Mouse (Mus musculus): ENCODE results near the gene Gm11037. TPM values are rescaled to one million over a fixed set of nuclear protein-coding genes. Genes with fewer than 3 reads are reported as not detected.

Gm11037 gene
- polyA plus RNA-seq, 1 experiment, result not detected

- Histone ChIP-seq H3K4me1 (peaks cover 47% of the 10 kb centered on the region), H3K27me3 (replicated peaks) (peaks cover 6% of the 10 kb centered on the region), H3K9me3 (no peaks in the 10 kb centered on the region), H3K4me3 (replicated peaks) (peak overlapping the region; percentile 7), H3K36me3 (replicated peaks; ENCODE audit: low read length) (peaks cover 94% of the 10 kb centered on the region)
- no peak for TF ChIP-seq GATA1 (IDR thresholded peaks at IDR 0.05; ENCODE audit: borderline replicate concordance, low read length)
- TF ChIP-seq FLI1 (IDR thresholded peaks at IDR 0.05; ENCODE audit: low read length), result no peak
Observed at GRCm38 (mm10) chr2:131146193-131147042, 13.1 kb downstream of the Gm11037 start.

GRCm38 (mm10) chr2:131147043-131147365 lies 13.7 kb downstream of the Gm11037 start:
- peaks cover 46% of the 10 kb centered on the region for H3K4me1 ChIP-seq
- peaks cover 94% of the 10 kb centered on the region for H3K36me3 ChIP-seq (replicated peaks; ENCODE audit: low read length)

GRCm38 (mm10) chr2:131148353-131149253 lies 15.3 kb downstream of the Gm11037 start:
- Histone ChIP-seq H3K4me3 (replicated peaks) (no peak overlapping the region), H3K9me3 (no peaks in the 10 kb centered on the region), H3K36me3 (replicated peaks; ENCODE audit: low read length) (peaks cover 98% of the 10 kb centered on the region), H3K4me1 (peaks cover 47% of the 10 kb centered on the region), H3K27me3 (replicated peaks) (peaks cover 2% of the 10 kb centered on the region)
- TF ChIP-seq GATA1 (IDR thresholded peaks at IDR 0.05; ENCODE audit: borderline replicate concordance, low read length) (no peak), FLI1 (IDR thresholded peaks at IDR 0.05; ENCODE audit: low read length) (no peak)

More at GRCm38 (mm10) chr2:131147043-131147365, 13.7 kb downstream of the Gm11037 start:
- TF ChIP-seq GATA1 (IDR thresholded peaks at IDR 0.05; ENCODE audit: borderline replicate concordance, low read length) (no peak), FLI1 (IDR thresholded peaks at IDR 0.05; ENCODE audit: low read length) (no peak)
- no peaks in the 10 kb centered on the region for H3K9me3 ChIP-seq
- H3K4me3 ChIP-seq (replicated peaks), result no peak overlapping the region
- peaks cover 2% of the 10 kb centered on the region for H3K27me3 ChIP-seq (replicated peaks)

- H3K4me3 ChIP-seq (replicated peaks), result no peak overlapping the region
- H3K4me1 ChIP-seq, result peaks cover 47% of the 10 kb centered on the region
- peaks cover 99% of the 10 kb centered on the region for H3K36me3 ChIP-seq (replicated peaks; ENCODE audit: low read length)
- TF ChIP-seq FLI1 (IDR thresholded peaks at IDR 0.05; ENCODE audit: low read length) (no peak), GATA1 (IDR thresholded peaks at IDR 0.05; ENCODE audit: borderline replicate concordance, low read length) (no peak)
- H3K27me3 ChIP-seq (replicated peaks), result peaks cover 2% of the 10 kb centered on the region
- H3K9me3 ChIP-seq, result no peaks in the 10 kb centered on the region
Observed at GRCm38 (mm10) chr2:131149254-131149578, 15.9 kb downstream of the Gm11037 start.

GRCm38 (mm10) chr2:131152166-131152730 lies 19.0 kb downstream of the Gm11037 start:
- H3K9me3 ChIP-seq, result no peaks in the 10 kb centered on the region
- H3K4me3 ChIP-seq (replicated peaks), result no peak overlapping the region
- TF ChIP-seq FLI1 (IDR thresholded peaks at IDR 0.05; ENCODE audit: low read length) (no peak), GATA1 (IDR thresholded peaks at IDR 0.05; ENCODE audit: borderline replicate concordance, low read length) (no peak)
- H3K36me3 ChIP-seq (replicated peaks; ENCODE audit: low read length), result peaks cover 97% of the 10 kb centered on the region
- no peaks in the 10 kb centered on the region for H3K27me3 ChIP-seq (replicated peaks)
- peaks cover 46% of the 10 kb centered on the region for H3K4me1 ChIP-seq

GRCm38 (mm10) chr2:131154036-131154435 lies 20.7 kb downstream of the Gm11037 start:
- Histone ChIP-seq H3K4me1 (peaks cover 64% of the 10 kb centered on the region), H3K36me3 (replicated peaks; ENCODE audit: low read length) (peaks cover 90% of the 10 kb centered on the region), H3K4me3 (replicated peaks) (no peak overlapping the region), H3K9me3 (no peaks in the 10 kb centered on the region), H3K27me3 (replicated peaks) (no peaks in the 10 kb centered on the region)
- TF ChIP-seq FLI1 (IDR thresholded peaks at IDR 0.05; ENCODE audit: low read length) (no peak), GATA1 (IDR thresholded peaks at IDR 0.05; ENCODE audit: borderline replicate concordance, low read length) (no peak)

GRCm38 (mm10) chr2:131156987-131157386 lies 23.7 kb downstream of the Gm11037 start:
- Histone ChIP-seq H3K9me3 (no peaks in the 10 kb centered on the region), H3K4me1 (peaks cover 70% of the 10 kb centered on the region), H3K36me3 (replicated peaks; ENCODE audit: low read length) (peaks cover 60% of the 10 kb centered on the region), H3K27me3 (replicated peaks) (no peaks in the 10 kb centered on the region), H3K4me3 (replicated peaks) (no peak overlapping the region)
- TF ChIP-seq FLI1 (IDR thresholded peaks at IDR 0.05; ENCODE audit: low read length) (no peak), GATA1 (IDR thresholded peaks at IDR 0.05; ENCODE audit: borderline replicate concordance, low read length) (no peak)

GRCm38 (mm10) chr2:131159491-131159910 lies 26.2 kb downstream of the Gm11037 start:
- Histone ChIP-seq H3K4me1 (peaks cover 56% of the 10 kb centered on the region), H3K36me3 (replicated peaks; ENCODE audit: low read length) (peaks cover 36% of the 10 kb centered on the region), H3K27me3 (replicated peaks) (no peaks in the 10 kb centered on the region), H3K9me3 (peaks cover 1% of the 10 kb centered on the region), H3K4me3 (replicated peaks) (peak overlapping the region; percentile 92)
- TF ChIP-seq FLI1 (IDR thresholded peaks at IDR 0.05; ENCODE audit: low read length), result no peak

GRCm38 (mm10) chr2:131159938-131160581 lies 26.8 kb downstream of the Gm11037 start, which contains the start of gene 1700037H04Rik:
Gene 1700037H04Rik, minus strand, starts transcription at chr2:131160081.
- Histone ChIP-seq H3K4me1 (peaks cover 50% of the 10 kb centered on the region), H3K9me3 (peaks cover 7% of the 10 kb centered on the region), H3K27me3 (replicated peaks) (no peaks in the 10 kb centered on the region), H3K36me3 (replicated peaks; ENCODE audit: low read length) (peaks cover 31% of the 10 kb centered on the region), H3K4me3 (replicated peaks) (peak within 1 kb of the TSS; percentile 92)
- TF ChIP-seq FLI1 (IDR thresholded peaks at IDR 0.05; ENCODE audit: low read length) (no peak), GATA1 (IDR thresholded peaks at IDR 0.05; ENCODE audit: borderline replicate concordance, low read length) (no peak)

All from megakaryocyte, embryonic 14.5 days (primary cell).